Mouse (Mus musculus) forebrain, embryonic 16.5 days (tissue): ENCODE measurements around the gene Hnrnpa3. TPM values are rescaled to one million over a fixed set of nuclear protein-coding genes. Genes with fewer than 3 reads are reported as not detected.
"Not testable (repeated sequence)": the region's sequence is repeated elsewhere in the genome, so short reads cannot be mapped to it uniquely, and the experiment has no call there.

Source experiments
- ATAC-seq: fragments of 200-750 bp; cut with Nextera tagmentation; 2 replicates; pipeline ENCODE4 v1.8.0; 2017; ENCODE audit warnings: mild to moderate bottlenecking, moderate library complexity
- H3K27ac ChIP-seq: fragments of 300-500 bp; sonication (generic); 2 replicates; pipeline ENCODE4 v1.5.1; 2014; ENCODE audit warnings: low read length, control low read depth
- H3K27me3 ChIP-seq: fragments of 300-500 bp; sonication (generic); replicated peaks from 2 replicates; pipeline ENCODE4 v1.6.1; 2014; ENCODE audit warnings: low read length; ENCODE audit not compliant: control insufficient read depth, insufficient read depth
- H3K36me3 ChIP-seq: fragments of 300-500 bp; sonication (generic); 2 replicates; pipeline ENCODE4 v1.6.1; 2014; ENCODE audit not compliant: control insufficient read depth, insufficient read depth
- H3K4me1 ChIP-seq: fragments of 300-500 bp; sonication (generic); replicated peaks from 2 replicates; pipeline ENCODE4 v1.6.1; 2014; ENCODE audit warnings: low read length; ENCODE audit not compliant: control insufficient read depth, insufficient read depth
- H3K4me2 ChIP-seq: fragments of 300-500 bp; sonication (generic); 2 replicates; pipeline ENCODE4 v1.6.1; 2014; ENCODE audit warnings: mild to moderate bottlenecking, low read length, control low read depth
- H3K4me3 ChIP-seq: fragments of 300-500 bp; sonication (generic); replicated peaks from 2 replicates; pipeline ENCODE4 v1.5.1; 2014; ENCODE audit warnings: mild to moderate bottlenecking, low read length, control low read depth
- H3K9ac ChIP-seq: fragments of 300-500 bp; sonication (generic); replicated peaks from 2 replicates; pipeline ENCODE4 v1.6.1; 2014; ENCODE audit warnings: low read depth, low read length, control low read depth
- H3K9me3 ChIP-seq: fragments of 300-500 bp; sonication (generic); 2 replicates; pipeline ENCODE4 v1.6.1; 2016; ENCODE audit warnings: low read length; ENCODE audit not compliant: control insufficient read depth
- WGBS: fragments of 180-500 bp; shearing (Covaris S2); extraction: QIAGEN DNeasy Blood & Tissue Kit; methylation state at CpG from one replicate; pipeline ENCODE4 v1.1.7; 2014; 5-methylcytosine and 5-hydroxymethylcytosine counted together
- polyA plus RNA-seq: library from polyadenylated mRNA; unstranded; fragments of >200 nt; fragmentation: Nextera tagmentation; extraction: Ambion mirVana; gene quantifications from 2 replicates; pipeline ENCODE4 v1.2.1, GENCODE M21; 2015

Gene Hnrnpa3
- 266 TPM in 2 replicates for polyA plus RNA-seq

- peak; percentile 96 for ATAC-seq
- 0% methylated on average over 72 of the region's 102 CpGs for WGBS
Measured at GRCm38 (mm10) chr2:75658727-75659628, at the start of gene Hnrnpa3. Gene Hnrnpa3 (plus strand): TSS chr2:75659261.

GRCm38 (mm10) chr2:75609971-75610370, 49.1 kb upstream of the Hnrnpa3 start:
- 0 out of 2 replicates have a peak, but pooled peaks cover 3% of the 10 kb centered on the region for H3K27me3 ChIP-seq

More at GRCm38 (mm10) chr2:75658727-75659628, at the start of gene Hnrnpa3:
- peak within 1 kb of the TSS; percentile 95 for H3K4me3 ChIP-seq
- peaks cover 16% of the 10 kb centered on the region for H3K36me3 ChIP-seq
- H3K4me1 ChIP-seq = peaks cover 21% of the 10 kb centered on the region
- H3K4me2 ChIP-seq = peak within 1 kb of the TSS; percentile 85
- H3K9me3 ChIP-seq = no peaks in the 10 kb centered on the region
- peak within 1 kb of the TSS; percentile 97 for H3K9ac ChIP-seq
- H3K27ac ChIP-seq = peak within 1 kb of the TSS; percentile 99
- no peaks in the 10 kb centered on the region for H3K27me3 ChIP-seq

GRCm38 (mm10) chr2:75610602-75611001, 48.5 kb upstream of the Hnrnpa3 start:
- WGBS = 90% methylated on average over 7 of the region's 7 CpGs
- not testable (repeated sequence) for H3K4me1 ChIP-seq, ATAC-seq, H3K4me2 ChIP-seq, H3K9me3 ChIP-seq, H3K36me3 ChIP-seq, H3K9ac ChIP-seq, H3K27me3 ChIP-seq, H3K27ac ChIP-seq, H3K4me3 ChIP-seq

More at GRCm38 (mm10) chr2:75609971-75610370, 49.1 kb upstream of the Hnrnpa3 start:
- Histone ChIP-seq H3K4me1 (peaks cover 12% of the 10 kb centered on the region), H3K27ac (no peak overlapping the region), H3K4me2 (peak overlapping the region; percentile 51), H3K36me3 (no peaks in the 10 kb centered on the region), H3K4me3 (peak overlapping the region; percentile 29), H3K9me3 (no peaks in the 10 kb centered on the region), H3K9ac (peak overlapping the region; percentile 33; the same call in 1 of the 2 replicates)
- ATAC-seq = no peak; the same call in 1 of the 2 replicates
- 58% methylated on average over 15 of the region's 15 CpGs for WGBS

- WGBS = 88% methylated on average over 15 of the region's 15 CpGs
- Histone ChIP-seq H3K4me1 (peaks cover 9% of the 10 kb centered on the region), H3K9me3 (no peaks in the 10 kb centered on the region), H3K36me3 (no peaks in the 10 kb centered on the region), H3K9ac (no peak overlapping the region), H3K4me2 (no peak overlapping the region), H3K27ac (no peak overlapping the region), H3K4me3 (no peak overlapping the region), H3K27me3 (0 out of 2 replicates have a peak, but pooled peaks cover 3% of the 10 kb centered on the region)
- no peak for ATAC-seq
Measured at GRCm38 (mm10) chr2:75611041-75611805, 47.8 kb upstream of the Hnrnpa3 start.

- H3K4me3 ChIP-seq = no peak overlapping the region
- H3K4me2 ChIP-seq = no peak overlapping the region
- no peak overlapping the region for H3K9ac ChIP-seq
- H3K27me3 ChIP-seq = 0 out of 2 replicates have a peak, but pooled peaks cover 3% of the 10 kb centered on the region
- peaks cover 9% of the 10 kb centered on the region for H3K4me1 ChIP-seq
- ATAC-seq = no peak
- no peak overlapping the region for H3K27ac ChIP-seq
- no peaks in the 10 kb centered on the region for H3K36me3 ChIP-seq
- H3K9me3 ChIP-seq = no peaks in the 10 kb centered on the region
- WGBS = 86% methylated on average over 2 of the region's 2 CpGs
Measured at GRCm38 (mm10) chr2:75612006-75612405, 47.1 kb upstream of the Hnrnpa3 start.

- H3K27ac ChIP-seq = no peak overlapping the region
- H3K9me3 ChIP-seq = no peaks in the 10 kb centered on the region
- no peak overlapping the region for H3K4me3 ChIP-seq
- WGBS = 6% methylated on average over 14 of the region's 14 CpGs
- ATAC-seq = no peak
- H3K36me3 ChIP-seq = no peaks in the 10 kb centered on the region
- 0 out of 2 replicates have a peak, but pooled peaks cover 3% of the 10 kb centered on the region for H3K27me3 ChIP-seq
- no peak overlapping the region for H3K9ac ChIP-seq
- H3K4me2 ChIP-seq = no peak overlapping the region
- H3K4me1 ChIP-seq = peaks cover 9% of the 10 kb centered on the region
Measured at GRCm38 (mm10) chr2:75612981-75613567, 46.0 kb upstream of the Hnrnpa3 start.

- 96% methylated on average over 6 of the region's 6 CpGs for WGBS
- Histone ChIP-seq H3K9me3 (no peaks in the 10 kb centered on the region), H3K4me3 (no peak overlapping the region), H3K27ac (no peak overlapping the region), H3K27me3 (no peaks in the 10 kb centered on the region), H3K4me1 (peaks cover 2% of the 10 kb centered on the region; the same call in 1 of the 2 replicates), H3K36me3 (no peaks in the 10 kb centered on the region), H3K4me2 (no peak overlapping the region), H3K9ac (no peak overlapping the region)
- no peak for ATAC-seq
Measured at GRCm38 (mm10) chr2:75614577-75614976, 44.5 kb upstream of the Hnrnpa3 start.

GRCm38 (mm10) chr2:75616911-75617310, 42.1 kb upstream of the Hnrnpa3 start:
- H3K27ac ChIP-seq = no peak overlapping the region
- H3K9me3 ChIP-seq = no peaks in the 10 kb centered on the region
- ATAC-seq = no peak
- 96% methylated on average over 8 of the region's 8 CpGs for WGBS
- no peak overlapping the region for H3K4me2 ChIP-seq
- H3K36me3 ChIP-seq = no peaks in the 10 kb centered on the region
- H3K9ac ChIP-seq = no peak overlapping the region
- no peak overlapping the region for H3K4me3 ChIP-seq
- H3K27me3 ChIP-seq = no peaks in the 10 kb centered on the region
- H3K4me1 ChIP-seq = no peaks in the 10 kb centered on the region; the same call in 1 of the 2 replicates

GRCm38 (mm10) chr2:75618712-75619111, 40.3 kb upstream of the Hnrnpa3 start:
- no peak overlapping the region for H3K4me2 ChIP-seq
- no peaks in the 10 kb centered on the region for H3K9me3 ChIP-seq
- H3K27ac ChIP-seq = no peak overlapping the region
- H3K4me3 ChIP-seq = no peak overlapping the region
- no peak for ATAC-seq
- H3K27me3 ChIP-seq = no peaks in the 10 kb centered on the region
- H3K9ac ChIP-seq = no peak overlapping the region
- 62% methylated on average over 6 of the region's 6 CpGs for WGBS
- no peaks in the 10 kb centered on the region for H3K36me3 ChIP-seq
- no peaks in the 10 kb centered on the region for H3K4me1 ChIP-seq
